Mouse (Mus musculus): ENCODE measurements at regions not wholly inside any gene's neighbourhood (a gene's known extent, or its start where the extent isn't known, plus 50 kb on each side); places are given as distances from the start of the nearest gene placed in this dataset.

- TF ChIP-seq CTCF (IDR thresholded peaks at IDR 0.05) (no peak), POLR2A (IDR thresholded peaks at IDR 0.05; ENCODE audit: insufficient read depth, low read depth, low read length) (no peak)
Measured at GRCm38 (mm10) chr17:49275421-49275820, 152.7 kb upstream of the Mocs1 start.
